Mouse (Mus musculus): ENCODE data around the gene Pcolce.
A peak's percentile ranks its signal among the peaks of the same experiment; 100 is the strongest.

GRCm38 (mm10) chr5:137628498-137629305 lies 15.1 kb upstream of the Pcolce start, which contains the start of the genes Fbxo24, Lrch4 and Gm20605:
- TF ChIP-seq POLR2A (IDR thresholded peaks at IDR 0.05; ENCODE audit: low read depth, low read length), result peak; percentile 97
- TF ChIP-seq CTCF (IDR thresholded peaks at IDR 0.05; ENCODE audit: extremely low read depth, insufficient read depth, insufficient read length, insufficient replicate concordance), result no peak
